Mouse (Mus musculus) lung, postnatal 0 days (tissue): ENCODE results near the gene Rnf123. TPM values are rescaled to one million over a fixed set of nuclear protein-coding genes. Genes with fewer than 3 reads are reported as not detected.

Experiments used
- ATAC-seq: fragments of 200-750 bp; cut with Nextera tagmentation; 2 replicates; pipeline ENCODE4 v1.8.0; 2017; ENCODE audit warnings: moderate library complexity
- DNase-seq: peaks from one replicate; pipeline ENCODE4 v3.0.0-alpha.2; 2016; ENCODE audit warnings: low spot score
- H3K27ac ChIP-seq: fragments of 300-500 bp; sonication (generic); 2 replicates; pipeline ENCODE4 v1.5.1; 2014; ENCODE audit warnings: antibody characterized with exemption, mild to moderate bottlenecking, low read length, mixed read lengths
- H3K27me3 ChIP-seq: fragments of 300-500 bp; sonication (generic); replicated peaks from 2 replicates; pipeline ENCODE4 v1.6.1; 2014; ENCODE audit warnings: low read length, mixed read lengths; ENCODE audit not compliant: insufficient read depth
- H3K36me3 ChIP-seq: fragments of 300-500 bp; sonication (generic); 2 replicates; pipeline ENCODE4 v1.6.1; 2014; ENCODE audit warnings: low read length, mixed read lengths; ENCODE audit not compliant: insufficient read depth
- H3K4me1 ChIP-seq: fragments of 300-500 bp; sonication (generic); 2 replicates; pipeline ENCODE4 v1.6.1; 2014; ENCODE audit warnings: antibody characterized with exemption, low read depth, low read length, mixed read lengths; ENCODE audit not compliant: insufficient read depth
- H3K4me2 ChIP-seq: fragments of 300-500 bp; sonication (generic); replicated peaks from 2 replicates; pipeline ENCODE4 v1.6.1; 2014; ENCODE audit warnings: low read depth, mild to moderate bottlenecking, low read length, moderate library complexity, mixed read lengths
- H3K4me3 ChIP-seq: fragments of 300-500 bp; sonication (generic); 2 replicates; pipeline ENCODE4 v1.5.1; 2014; ENCODE audit warnings: low read depth, low read length
- H3K9ac ChIP-seq: fragments of 300-500 bp; sonication (generic); replicated peaks from 2 replicates; pipeline ENCODE4 v1.6.1; 2014; ENCODE audit warnings: low read depth, mild to moderate bottlenecking
- H3K9me3 ChIP-seq: fragments of 300-500 bp; sonication (generic); 2 replicates; pipeline ENCODE4 v1.6.1; 2016; ENCODE audit warnings: low read length, mixed read lengths
- CTCF ChIP-seq: IDR thresholded peaks from 2 replicates; pipeline ENCODE4 v1.5.1; 2016; ENCODE audit warnings: antibody characterized with exemption, mild to moderate bottlenecking
- EP300 ChIP-seq: IDR thresholded peaks from 2 replicates; pipeline ENCODE4 v1.6.1; 2016; ENCODE audit warnings: antibody characterized with exemption, mild to moderate bottlenecking, control low read depth
- WGBS: fragments of 180-500 bp; shearing (Covaris S2); extraction: QIAGEN DNeasy Blood & Tissue Kit; methylation state at CpG from one replicate; pipeline ENCODE4 v1.1.7; 2014; 5-methylcytosine and 5-hydroxymethylcytosine counted together
- polyA plus RNA-seq: library from polyadenylated mRNA; unstranded; fragments of >200 nt; fragmentation: Nextera tagmentation; extraction: Ambion mirVana; gene quantifications from 2 replicates; pipeline ENCODE4 v1.2.1, GENCODE M21; 2015

The Rnf123 gene
- polyA plus RNA-seq, 1 experiment from 2014 or later, result 19.7 TPM

GRCm38 (mm10) chr9:108069007-108069406 lies 14.1 kb downstream of the Rnf123 start:
- H3K36me3 ChIP-seq, result peaks cover 10% of the 10 kb centered on the region; the same call in 1 of the 2 replicates
- H3K4me2 ChIP-seq, result no peak overlapping the region
- no peaks in the 10 kb centered on the region for H3K27me3 ChIP-seq
- WGBS, result 93% methylated on average over 8 of the region's 9 CpGs
- no peak for DNase-seq
- no peak overlapping the region for H3K9ac ChIP-seq
- TF ChIP-seq EP300 (no peak), CTCF (no peak)
- H3K9me3 ChIP-seq, result no peaks in the 10 kb centered on the region
- no peaks in the 10 kb centered on the region for H3K4me1 ChIP-seq
- H3K27ac ChIP-seq, result no peak overlapping the region
- H3K4me3 ChIP-seq, result no peak overlapping the region
- ATAC-seq, result no peak

GRCm38 (mm10) chr9:108067900-108068299 lies 15.2 kb downstream of the Rnf123 start:
- TF ChIP-seq CTCF, result peak; percentile 99
- TF ChIP-seq EP300, result no peak

GRCm38 (mm10) chr9:108067199-108067598 lies 15.9 kb downstream of the Rnf123 start:
- no peak for DNase-seq
- H3K27ac ChIP-seq, result no peak overlapping the region
- TF ChIP-seq EP300, result no peak
- 0 out of 2 replicates have a peak, but pooled peaks have one; percentile 20 for TF ChIP-seq CTCF
- H3K9ac ChIP-seq, result no peak overlapping the region
- no peak overlapping the region for H3K4me3 ChIP-seq
- WGBS, result 79% methylated on average over 7 of the region's 7 CpGs
- ATAC-seq, result no peak
- peaks cover 11% of the 10 kb centered on the region; the same call in 1 of the 2 replicates for H3K36me3 ChIP-seq
- H3K27me3 ChIP-seq, result no peaks in the 10 kb centered on the region
- H3K4me2 ChIP-seq, result no peak overlapping the region
- no peaks in the 10 kb centered on the region for H3K4me1 ChIP-seq
- H3K9me3 ChIP-seq, result no peaks in the 10 kb centered on the region

More at GRCm38 (mm10) chr9:108067900-108068299, 15.2 kb downstream of the Rnf123 start:
- Histone ChIP-seq H3K4me2 (no peak overlapping the region), H3K36me3 (peaks cover 10% of the 10 kb centered on the region; the same call in 1 of the 2 replicates), H3K9ac (no peak overlapping the region), H3K4me1 (no peaks in the 10 kb centered on the region), H3K27ac (no peak overlapping the region), H3K9me3 (no peaks in the 10 kb centered on the region), H3K27me3 (no peaks in the 10 kb centered on the region), H3K4me3 (no peak overlapping the region)
- ATAC-seq (peak; percentile 44), DNase-seq (peak; percentile 88)
- WGBS, result 19% methylated on average over 8 of the region's 8 CpGs

GRCm38 (mm10) chr9:108065491-108066011 lies 17.6 kb downstream of the Rnf123 start:
- Histone ChIP-seq H3K27ac (no peak overlapping the region), H3K9me3 (no peaks in the 10 kb centered on the region), H3K4me1 (no peaks in the 10 kb centered on the region), H3K36me3 (0 out of 2 replicates have a peak, but pooled peaks cover 16% of the 10 kb centered on the region), H3K4me2 (no peak overlapping the region), H3K9ac (no peak overlapping the region), H3K4me3 (no peak overlapping the region), H3K27me3 (no peaks in the 10 kb centered on the region)
- ATAC-seq (peak; percentile 71), DNase-seq (peak; percentile 65)
- WGBS, result 29% methylated on average over 5 of the region's 5 CpGs
- TF ChIP-seq CTCF (peak; percentile 81), EP300 (no peak)

- DNase-seq, result no peak
- Histone ChIP-seq H3K9me3 (no peaks in the 10 kb centered on the region), H3K27ac (no peak overlapping the region), H3K4me3 (no peak overlapping the region), H3K27me3 (no peaks in the 10 kb centered on the region), H3K9ac (no peak overlapping the region), H3K36me3 (peaks cover 28% of the 10 kb centered on the region), H3K4me1 (no peaks in the 10 kb centered on the region), H3K4me2 (no peak overlapping the region)
- TF ChIP-seq EP300, result no peak
- TF ChIP-seq CTCF, result no peak
- WGBS, result 84% methylated on average over 12 of the region's 12 CpGs
- ATAC-seq, result no peak
Observed at GRCm38 (mm10) chr9:108063361-108063760, 19.8 kb downstream of the Rnf123 start.

GRCm38 (mm10) chr9:108062142-108062541 lies 21.0 kb downstream of the Rnf123 start:
- ATAC-seq, result no peak
- Histone ChIP-seq H3K9ac (no peak overlapping the region), H3K4me1 (no peaks in the 10 kb centered on the region), H3K4me2 (no peak overlapping the region), H3K9me3 (no peaks in the 10 kb centered on the region), H3K36me3 (peaks cover 33% of the 10 kb centered on the region), H3K27me3 (no peaks in the 10 kb centered on the region), H3K27ac (no peak overlapping the region), H3K4me3 (no peak overlapping the region)
- TF ChIP-seq CTCF (no peak), EP300 (no peak)
- 83% methylated on average over 3 of the region's 3 CpGs for WGBS
- DNase-seq, result no peak
